Mouse (Mus musculus): ENCODE measurements around the gene Lgsn. TPM values are rescaled to one million over a fixed set of nuclear protein-coding genes. Genes with fewer than 3 reads are reported as not detected.

The Lgsn gene
- total RNA-seq (2021): not detected

GRCm38 (mm10) chr1:31176101-31176500 lies at the start of gene Lgsn:
Lgsn (plus strand) TSS chr1:31176401.
- no peak for DNase-seq

- no peak for DNase-seq
Measured at GRCm38 (mm10) chr1:31138387-31138786, 37.8 kb upstream of the Lgsn start.

GRCm38 (mm10) chr1:31142288-31143094 lies 33.7 kb upstream of the Lgsn start:
- no peak for DNase-seq

- no peak for DNase-seq
Measured at GRCm38 (mm10) chr1:31143571-31143970, 32.6 kb upstream of the Lgsn start.

GRCm38 (mm10) chr1:31149671-31150070 lies 26.5 kb upstream of the Lgsn start:
- no peak for DNase-seq

GRCm38 (mm10) chr1:31150546-31150945 lies 25.7 kb upstream of the Lgsn start:
- no peak for DNase-seq

GRCm38 (mm10) chr1:31152799-31153426 lies 23.3 kb upstream of the Lgsn start:
- peak; percentile 16 for DNase-seq

GRCm38 (mm10) chr1:31153793-31154349 lies 22.3 kb upstream of the Lgsn start:
- peak; percentile 63 for DNase-seq

- no peak for DNase-seq
Measured at GRCm38 (mm10) chr1:31156185-31156584, 20.0 kb upstream of the Lgsn start.

- DNase-seq: no peak
Measured at GRCm38 (mm10) chr1:31156884-31157283, 19.3 kb upstream of the Lgsn start.

GRCm38 (mm10) chr1:31164527-31165189 lies 11.5 kb upstream of the Lgsn start:
- no peak for DNase-seq

GRCm38 (mm10) chr1:31165326-31166121 lies 10.7 kb upstream of the Lgsn start:
- DNase-seq: no peak

GRCm38 (mm10) chr1:31175401-31175800 lies 800 bp upstream of the Lgsn start:
- no peak for DNase-seq

- DNase-seq: no peak
Measured at GRCm38 (mm10) chr1:31178264-31178663, 2.1 kb downstream of the Lgsn start.

GRCm38 (mm10) chr1:31190237-31190866 lies 14.2 kb downstream of the Lgsn start:
- DNase-seq: no peak

- no peak for DNase-seq
Measured at GRCm38 (mm10) chr1:31195633-31196032, 19.4 kb downstream of the Lgsn start.

GRCm38 (mm10) chr1:31196959-31197358 lies 20.8 kb downstream of the Lgsn start:
- DNase-seq: no peak

GRCm38 (mm10) chr1:31203771-31204170 lies 27.6 kb downstream of the Lgsn start:
- DNase-seq: no peak

- DNase-seq: no peak
Measured at GRCm38 (mm10) chr1:31205346-31205745, 29.1 kb downstream of the Lgsn start.

- DNase-seq: no peak
Measured at GRCm38 (mm10) chr1:31205770-31206169, 29.6 kb downstream of the Lgsn start.

GRCm38 (mm10) chr1:31210144-31210543 lies 33.9 kb downstream of the Lgsn start:
- DNase-seq: peak; percentile 60

- DNase-seq: no peak
Measured at GRCm38 (mm10) chr1:31214831-31215230, 38.6 kb downstream of the Lgsn start.
